Mouse (Mus musculus): ENCODE results near the gene Adh7. TPM values are rescaled to one million over a fixed set of nuclear protein-coding genes. Genes with fewer than 3 reads are reported as not detected.

The Adh7 gene
- polyA plus RNA-seq, 1 experiment from 2014 or later: 0.41 TPM

- Histone ChIP-seq H3K36me3 (replicated peaks; ENCODE audit: control insufficient read depth, insufficient read depth) (no peaks in the 10 kb centered on the region), H3K9me3 (ENCODE audit: control insufficient read depth, low read length) (no peaks in the 10 kb centered on the region), H3K4me3 (replicated peaks; ENCODE audit: low read length) (no peak overlapping the region), H3K27ac (no peak overlapping the region), H3K9ac (no peak overlapping the region), H3K4me2 (replicated peaks) (no peak overlapping the region), H3K4me1 (replicated peaks; ENCODE audit: control insufficient read depth, insufficient read depth, low read length) (no peaks in the 10 kb centered on the region), H3K27me3 (ENCODE audit: control insufficient read depth, insufficient read depth, low read length) (no peaks in the 10 kb centered on the region)
- ATAC-seq (ENCODE audit: low FRiP score) (no peak), DNase-seq (ENCODE audit: low spot score) (no peak)
- WGBS: 81% methylated on average over 9 of the region's 9 CpGs
Observed at GRCm38 (mm10) chr3:138255780-138256550, 38.4 kb downstream of the Adh7 start.

GRCm38 (mm10) chr3:138260721-138261669 lies 43.4 kb downstream of the Adh7 start, which contains the start of gene Adh1:
TSS of gene Adh1 (plus strand) at chr3:138260991.
- no peaks in the 10 kb centered on the region for H3K27me3 ChIP-seq (ENCODE audit: control insufficient read depth, insufficient read depth, low read length)
- no peak for ATAC-seq (ENCODE audit: low FRiP score)
- H3K4me3 ChIP-seq (replicated peaks; ENCODE audit: low read length): no peak within 1 kb of the TSS
- WGBS: 92% methylated on average over 11 of the region's 11 CpGs
- no peaks in the 10 kb centered on the region for H3K9me3 ChIP-seq (ENCODE audit: control insufficient read depth, low read length)
- no peak for DNase-seq (ENCODE audit: low spot score)
- no peak within 1 kb of the TSS for H3K27ac ChIP-seq
- H3K4me2 ChIP-seq (replicated peaks): no peak within 1 kb of the TSS
- no peaks in the 10 kb centered on the region for H3K4me1 ChIP-seq (replicated peaks; ENCODE audit: control insufficient read depth, insufficient read depth, low read length)
- H3K9ac ChIP-seq: no peak within 1 kb of the TSS
- no peaks in the 10 kb centered on the region for H3K36me3 ChIP-seq (replicated peaks; ENCODE audit: control insufficient read depth, insufficient read depth)

- Histone ChIP-seq H3K4me3 (replicated peaks; ENCODE audit: low read length) (no peak overlapping the region), H3K4me2 (replicated peaks) (no peak overlapping the region), H3K9me3 (ENCODE audit: control insufficient read depth, low read length) (no peaks in the 10 kb centered on the region), H3K4me1 (replicated peaks; ENCODE audit: control insufficient read depth, insufficient read depth, low read length) (no peaks in the 10 kb centered on the region), H3K27me3 (ENCODE audit: control insufficient read depth, insufficient read depth, low read length) (no peaks in the 10 kb centered on the region), H3K36me3 (replicated peaks; ENCODE audit: control insufficient read depth, insufficient read depth) (no peaks in the 10 kb centered on the region), H3K9ac (no peak overlapping the region), H3K27ac (no peak overlapping the region)
- DNase-seq (ENCODE audit: low spot score): no peak
- ATAC-seq (ENCODE audit: low FRiP score): no peak
- WGBS: 81% methylated on average over 4 of the region's 4 CpGs
Observed at GRCm38 (mm10) chr3:138262568-138262967, 45.0 kb downstream of the Adh7 start.

- Histone ChIP-seq H3K4me1 (replicated peaks; ENCODE audit: control insufficient read depth, insufficient read depth, low read length) (no peaks in the 10 kb centered on the region), H3K27me3 (ENCODE audit: control insufficient read depth, insufficient read depth, low read length) (no peaks in the 10 kb centered on the region), H3K4me3 (replicated peaks; ENCODE audit: low read length) (no peak overlapping the region), H3K9ac (no peak overlapping the region), H3K36me3 (replicated peaks; ENCODE audit: control insufficient read depth, insufficient read depth) (no peaks in the 10 kb centered on the region), H3K4me2 (replicated peaks) (no peak overlapping the region), H3K27ac (no peak overlapping the region), H3K9me3 (ENCODE audit: control insufficient read depth, low read length) (no peaks in the 10 kb centered on the region)
- DNase-seq (ENCODE audit: low spot score): no peak
- no peak for ATAC-seq (ENCODE audit: low FRiP score)
- WGBS: 87% methylated on average over 5 of the region's 5 CpGs
Observed at GRCm38 (mm10) chr3:138263154-138263930, 45.8 kb downstream of the Adh7 start.

GRCm38 (mm10) chr3:138264648-138265047 lies 47.1 kb downstream of the Adh7 start:
- no peaks in the 10 kb centered on the region for H3K27me3 ChIP-seq (ENCODE audit: control insufficient read depth, insufficient read depth, low read length)
- ATAC-seq (ENCODE audit: low FRiP score): no peak

GRCm38 (mm10) chr3:138270507-138270906 lies 52.9 kb downstream of the Adh7 start:
- DNase-seq (ENCODE audit: low spot score): no peak
- H3K9me3 ChIP-seq (ENCODE audit: control insufficient read depth, low read length): no peaks in the 10 kb centered on the region

More at GRCm38 (mm10) chr3:138264648-138265047, 47.1 kb downstream of the Adh7 start:
- Histone ChIP-seq H3K9me3 (ENCODE audit: control insufficient read depth, low read length) (no peaks in the 10 kb centered on the region), H3K27ac (no peak overlapping the region), H3K4me2 (replicated peaks) (no peak overlapping the region), H3K4me3 (replicated peaks; ENCODE audit: low read length) (no peak overlapping the region), H3K36me3 (replicated peaks; ENCODE audit: control insufficient read depth, insufficient read depth) (no peaks in the 10 kb centered on the region), H3K9ac (no peak overlapping the region), H3K4me1 (replicated peaks; ENCODE audit: control insufficient read depth, insufficient read depth, low read length) (no peaks in the 10 kb centered on the region)
- 80% methylated on average over 3 of the region's 3 CpGs for WGBS
- DNase-seq (ENCODE audit: low spot score): no peak

GRCm38 (mm10) chr3:138271297-138271696 lies 53.7 kb downstream of the Adh7 start:
- H3K4me3 ChIP-seq (replicated peaks; ENCODE audit: low read length): no peak overlapping the region
- H3K4me2 ChIP-seq (replicated peaks): no peak overlapping the region
- no peaks in the 10 kb centered on the region for H3K36me3 ChIP-seq (replicated peaks; ENCODE audit: control insufficient read depth, insufficient read depth)
- ATAC-seq (ENCODE audit: low FRiP score) (no peak), DNase-seq (ENCODE audit: low spot score) (no peak)
- no peak overlapping the region for H3K9ac ChIP-seq
- 94% methylated on average over 2 of the region's 2 CpGs for WGBS
- H3K4me1 ChIP-seq (replicated peaks; ENCODE audit: control insufficient read depth, insufficient read depth, low read length): no peaks in the 10 kb centered on the region
- H3K27me3 ChIP-seq (ENCODE audit: control insufficient read depth, insufficient read depth, low read length): no peaks in the 10 kb centered on the region
- H3K9me3 ChIP-seq (ENCODE audit: control insufficient read depth, low read length): no peaks in the 10 kb centered on the region
- no peak overlapping the region for H3K27ac ChIP-seq

More at GRCm38 (mm10) chr3:138270507-138270906, 52.9 kb downstream of the Adh7 start:
- Histone ChIP-seq H3K4me1 (replicated peaks; ENCODE audit: control insufficient read depth, insufficient read depth, low read length) (no peaks in the 10 kb centered on the region), H3K27ac (no peak overlapping the region), H3K4me3 (replicated peaks; ENCODE audit: low read length) (no peak overlapping the region), H3K4me2 (replicated peaks) (no peak overlapping the region), H3K27me3 (ENCODE audit: control insufficient read depth, insufficient read depth, low read length) (no peaks in the 10 kb centered on the region), H3K9ac (no peak overlapping the region), H3K36me3 (replicated peaks; ENCODE audit: control insufficient read depth, insufficient read depth) (no peaks in the 10 kb centered on the region)
- no peak for ATAC-seq (ENCODE audit: low FRiP score)
- 57% methylated on average over 1 of the region's 1 CpGs for WGBS

- no peak for DNase-seq (ENCODE audit: low spot score)
- no peak overlapping the region for H3K4me3 ChIP-seq (replicated peaks; ENCODE audit: low read length)
- ATAC-seq (ENCODE audit: low FRiP score): no peak
- no peaks in the 10 kb centered on the region for H3K27me3 ChIP-seq (ENCODE audit: control insufficient read depth, insufficient read depth, low read length)
- no peaks in the 10 kb centered on the region for H3K4me1 ChIP-seq (replicated peaks; ENCODE audit: control insufficient read depth, insufficient read depth, low read length)
- H3K4me2 ChIP-seq (replicated peaks): no peak overlapping the region
- H3K9ac ChIP-seq: no peak overlapping the region
- no peaks in the 10 kb centered on the region for H3K36me3 ChIP-seq (replicated peaks; ENCODE audit: control insufficient read depth, insufficient read depth)
- WGBS: 90% methylated on average over 7 of the region's 7 CpGs
- H3K27ac ChIP-seq: no peak overlapping the region
- no peaks in the 10 kb centered on the region for H3K9me3 ChIP-seq (ENCODE audit: control insufficient read depth, low read length)
Observed at GRCm38 (mm10) chr3:138273080-138273479, 55.5 kb downstream of the Adh7 start.

- Histone ChIP-seq H3K36me3 (replicated peaks; ENCODE audit: control insufficient read depth, insufficient read depth) (no peaks in the 10 kb centered on the region), H3K27me3 (ENCODE audit: control insufficient read depth, insufficient read depth, low read length) (no peaks in the 10 kb centered on the region), H3K4me2 (replicated peaks) (no peak overlapping the region), H3K27ac (no peak overlapping the region), H3K9ac (no peak overlapping the region), H3K4me3 (replicated peaks; ENCODE audit: low read length) (no peak overlapping the region), H3K4me1 (replicated peaks; ENCODE audit: control insufficient read depth, insufficient read depth, low read length) (no peaks in the 10 kb centered on the region), H3K9me3 (ENCODE audit: control insufficient read depth, low read length) (no peaks in the 10 kb centered on the region)
- ATAC-seq (ENCODE audit: low FRiP score) (no peak), DNase-seq (ENCODE audit: low spot score) (no peak)
- 93% methylated on average over 3 of the region's 3 CpGs for WGBS
Observed at GRCm38 (mm10) chr3:138275100-138275499, 57.5 kb downstream of the Adh7 start.
